Mouse (Mus musculus) B cell, adult 2 months (primary cell): ENCODE measurements around the gene Ap1s3.
A peak's percentile ranks its signal among the peaks of the same experiment; 100 is the strongest.

Experiments used
- DNase-seq, 2 experiments: peaks; one replicate each; pipeline ENCODE4 v3.0.0; 2022

Ap1s3 gene

DNA sequence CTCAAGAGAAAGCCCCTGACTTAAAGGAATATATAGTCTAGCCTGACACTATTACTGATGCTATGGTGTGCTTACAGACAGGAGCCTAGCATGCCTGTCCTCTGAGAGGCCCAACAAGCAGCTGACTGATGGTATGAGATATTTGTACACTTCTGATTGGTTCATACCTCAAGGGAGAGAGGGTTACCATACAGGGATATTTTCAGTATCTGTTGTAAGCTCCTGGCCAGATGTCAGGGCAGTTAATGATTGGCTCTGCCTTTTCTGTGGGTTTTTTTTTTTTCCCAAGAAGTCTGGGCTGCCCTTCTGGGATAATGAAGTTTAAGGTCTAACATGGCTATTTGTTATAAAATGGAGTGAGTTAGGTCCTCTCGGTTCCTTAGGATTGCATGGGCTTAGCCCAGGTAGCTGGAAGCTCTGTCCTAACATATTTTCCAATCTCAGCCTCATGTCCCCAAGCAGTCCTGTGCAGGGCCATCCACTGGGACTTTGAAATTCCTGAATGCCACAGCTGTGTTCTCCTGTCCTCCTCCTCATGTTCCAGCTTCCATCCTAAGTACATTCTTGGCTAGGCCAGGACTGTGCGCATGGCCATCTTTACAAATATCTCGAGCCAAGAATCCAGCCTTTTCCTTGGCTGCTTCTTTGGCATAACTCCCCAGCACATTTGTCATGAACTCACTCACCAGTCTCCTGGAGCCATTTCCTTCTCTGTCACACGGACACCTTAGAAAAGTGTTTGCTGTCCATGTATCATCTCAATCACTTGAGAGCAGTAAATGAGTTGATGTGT is 81.6 kb downstream of the Ap1s3 start:
- DNase-seq = no peak

DNA sequence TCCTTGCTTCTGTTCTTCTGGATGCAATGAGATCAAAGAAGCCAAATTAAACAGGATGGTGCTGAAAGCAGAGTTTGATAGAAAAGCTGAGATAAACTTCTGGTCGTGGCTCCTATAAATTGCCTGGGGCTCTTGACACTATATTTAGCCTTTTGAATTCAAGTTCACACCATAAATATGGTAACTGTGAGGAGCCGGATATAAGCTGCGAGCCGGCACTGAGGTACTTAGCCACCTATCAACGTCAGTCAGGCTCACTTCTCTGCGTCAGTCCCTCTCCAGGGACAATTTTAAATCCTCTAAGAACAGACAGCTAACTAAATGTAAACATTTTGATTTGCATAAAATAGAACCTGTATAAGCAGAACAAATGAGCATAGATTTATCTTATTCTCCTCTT is 82.3 kb downstream of the Ap1s3 start:
- no peak for DNase-seq

DNA sequence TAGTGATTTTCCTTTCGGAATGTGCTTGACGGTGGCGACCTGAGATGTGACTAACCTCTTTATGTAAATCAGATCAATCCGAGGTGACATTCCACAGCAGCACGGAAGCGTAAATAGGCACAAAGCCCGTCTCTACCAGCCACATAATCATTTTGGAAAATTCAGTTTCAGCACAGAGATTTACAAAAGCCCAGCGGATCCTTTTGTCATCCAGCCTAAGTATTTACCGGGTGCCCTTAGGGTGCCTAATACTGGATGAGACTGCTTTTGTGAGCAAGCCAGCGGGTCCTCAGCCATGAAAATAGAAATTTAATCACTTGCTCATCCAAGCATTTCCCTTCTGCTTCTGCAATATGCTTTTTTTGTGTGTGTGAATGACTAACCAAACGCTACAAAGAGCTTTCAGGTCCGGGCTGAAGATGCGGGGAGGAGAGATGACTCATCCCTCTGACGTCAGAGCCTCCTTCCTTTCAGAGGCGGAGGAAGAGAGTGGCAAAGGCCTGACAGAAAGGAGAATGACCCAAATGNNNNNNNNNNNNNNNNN is 90.6 kb downstream of the Ap1s3 start:
- peak; percentile 63 to 69 for DNase-seq

DNA sequence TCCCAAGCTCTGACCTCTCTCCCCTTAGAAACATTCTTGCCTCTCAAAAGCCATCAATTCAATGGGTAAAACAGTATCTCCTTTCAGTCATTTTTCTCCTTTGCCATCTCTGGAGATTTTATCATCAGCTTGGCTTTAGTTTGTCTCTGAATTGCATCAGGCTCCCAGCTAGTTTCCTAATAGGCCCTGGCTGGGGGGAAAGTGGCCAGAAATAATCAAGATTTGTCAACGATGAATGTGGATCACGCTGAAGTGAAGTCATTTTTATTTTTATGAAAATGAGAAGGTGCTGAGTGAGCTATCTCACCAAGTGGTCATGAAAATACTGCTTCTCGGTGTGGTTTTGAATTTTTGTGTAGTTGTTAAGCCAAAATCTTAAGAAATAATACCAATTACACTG is 94.4 kb downstream of the Ap1s3 start:
- no peak for DNase-seq

DNA sequence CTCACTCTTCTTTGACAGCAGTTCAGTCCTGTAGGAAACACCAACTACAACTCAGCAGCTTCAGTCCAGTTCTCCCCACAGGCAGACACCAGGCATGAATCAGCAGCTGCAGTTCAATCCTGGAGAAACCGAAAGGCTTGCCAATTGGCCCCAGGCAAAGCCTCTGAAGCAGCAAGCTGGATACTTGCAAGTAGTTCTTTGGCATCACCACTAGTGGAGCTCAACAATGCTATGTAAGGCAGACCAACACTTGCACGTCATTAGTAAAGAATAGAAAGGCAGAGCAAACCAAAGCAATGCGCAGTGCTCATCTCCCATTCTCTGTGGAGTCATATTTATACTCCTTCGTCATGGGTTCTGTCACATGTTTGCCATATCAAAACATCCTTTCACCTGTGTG is 99.9 kb downstream of the Ap1s3 start:
- no peak for DNase-seq

DNA sequence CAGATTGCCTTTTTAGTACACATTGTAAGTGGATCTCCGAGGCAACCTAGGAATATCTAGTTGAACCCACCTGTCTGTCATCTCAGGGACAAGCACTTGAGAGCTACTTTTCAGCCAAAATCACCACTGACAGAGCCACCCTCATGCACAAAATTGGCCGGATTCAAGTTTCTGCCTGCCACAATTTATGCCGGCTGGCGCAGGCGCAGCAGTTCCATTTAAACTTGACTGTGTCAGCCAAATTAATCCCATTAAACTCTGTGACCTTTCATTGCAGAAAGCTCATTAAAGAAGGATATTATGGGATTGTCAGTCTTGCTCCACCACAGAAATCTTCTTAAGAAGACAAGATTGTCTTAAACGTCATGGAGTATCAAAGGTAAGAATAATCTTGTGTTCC is 100.6 kb downstream of the Ap1s3 start:
- no peak for DNase-seq

DNA sequence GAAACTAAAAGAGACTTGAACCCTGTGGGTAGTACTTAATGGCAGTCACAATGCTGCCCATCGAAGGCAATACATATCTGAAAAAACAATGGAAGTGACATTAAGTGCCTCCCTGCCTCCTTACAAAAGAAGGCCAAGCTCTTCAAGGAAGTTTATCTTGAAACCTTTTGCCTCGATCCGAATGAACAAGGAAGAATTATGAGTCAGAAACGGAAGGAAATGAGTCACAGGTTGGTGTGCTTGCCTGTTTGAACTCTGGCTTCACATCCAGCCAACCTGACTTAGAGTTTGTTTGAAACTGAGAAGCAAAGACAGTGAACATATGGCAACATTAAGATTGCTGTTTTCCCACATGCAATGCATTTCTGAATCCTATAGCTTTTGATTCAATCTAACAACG is 110.6 kb downstream of the Ap1s3 start:
- DNase-seq = no peak
